Mouse (Mus musculus) liver, embryonic 14.5 days (tissue): ENCODE measurements around the gene Nfasc.

Source experiments
- CTCF ChIP-seq: IDR thresholded peaks from 2 replicates; pipeline ENCODE4 v1.5.1; 2016; ENCODE audit warnings: antibody characterized with exemption, low read depth, control low read depth
- EP300 ChIP-seq: IDR thresholded peaks from 2 replicates; pipeline ENCODE4 v1.6.1; 2016; ENCODE audit warnings: antibody characterized with exemption, low read depth

DNA sequence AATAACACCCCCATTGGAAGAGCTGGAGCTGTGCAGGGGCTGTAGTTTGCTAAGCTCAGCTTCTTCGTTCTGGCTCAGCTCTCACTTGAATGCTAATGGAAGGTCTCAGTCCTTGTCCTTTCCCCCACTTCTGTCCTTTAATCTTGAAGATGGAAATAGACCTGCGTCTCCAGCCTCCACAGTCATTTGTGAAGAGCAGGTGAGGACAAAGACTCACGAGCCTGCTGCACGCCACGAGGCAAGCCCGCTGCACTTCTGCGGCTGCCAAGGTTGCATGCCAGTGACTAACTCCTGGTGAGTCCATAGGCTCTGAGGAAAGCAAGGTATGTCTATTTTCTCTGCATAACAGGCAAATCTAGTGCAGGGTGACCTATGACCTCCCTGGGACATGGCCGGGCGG lies 88.4 kb downstream of the Nfasc start:
- TF ChIP-seq CTCF, result no peak
- TF ChIP-seq EP300, result no peak
